Mouse (Mus musculus): Measurements from ENCODE around the gene Anapc2. TPM values are rescaled to one million over a fixed set of nuclear protein-coding genes. Genes with fewer than 3 reads are reported as not detected.

The Anapc2 gene
- total and polyA plus RNA-seq, 3 experiments: 9.8 to 67.0 TPM; not detected in 1

DNA sequence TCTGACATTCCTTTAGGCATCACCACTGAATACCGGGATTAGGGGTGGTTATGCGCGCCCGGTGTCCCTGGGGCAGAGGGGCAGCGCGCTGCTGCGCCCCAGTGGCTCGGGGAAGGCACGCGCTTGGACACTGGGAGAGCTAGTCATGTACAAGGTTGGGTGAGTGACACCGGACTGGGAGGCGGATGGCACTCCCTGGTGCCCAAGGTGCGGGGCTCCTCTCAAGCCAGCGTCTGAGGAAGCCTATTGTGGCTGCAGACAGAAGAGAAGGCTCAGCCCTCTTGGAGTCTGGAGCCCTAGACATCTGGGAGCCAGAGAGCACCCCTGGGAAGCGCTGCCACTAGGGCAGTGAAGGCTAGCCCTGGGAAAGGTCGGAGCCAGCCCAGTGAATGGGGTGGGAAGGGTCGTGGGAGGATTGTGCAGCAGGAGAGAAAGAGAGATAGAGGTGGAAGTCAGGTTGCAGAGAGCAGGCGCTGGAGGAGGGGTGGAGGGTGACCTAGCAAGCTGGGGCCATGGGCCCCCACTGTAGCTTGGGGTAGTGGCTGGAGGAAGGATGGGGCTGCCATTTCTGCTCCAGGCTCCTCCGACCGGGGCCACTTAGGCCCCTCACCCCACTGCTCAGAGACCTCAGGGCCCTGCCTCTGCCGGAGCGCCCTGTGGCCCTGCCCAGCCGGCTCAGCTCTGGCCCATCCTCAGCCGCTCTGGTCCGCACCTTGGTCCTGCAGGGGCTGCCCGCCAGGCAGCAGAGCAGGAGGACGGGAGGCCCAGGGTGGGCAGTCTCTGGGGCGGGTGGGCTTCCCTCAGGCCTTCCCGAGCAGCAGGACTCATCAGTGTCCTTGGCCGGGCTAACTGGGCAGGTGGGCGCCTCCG is 19.1 kb downstream of the Anapc2 start:
- Histone ChIP-seq H3K27ac (ENCODE audit: control insufficient read depth, low read depth, low read length) (no peak overlapping the region), H3K9ac (ENCODE audit: control insufficient read depth, low read depth, low read length, poor library complexity, severe bottlenecking) (no peak overlapping the region), H3K27me3 (ENCODE audit: control insufficient read depth in 1 of 2, insufficient read depth in 2 of 2, low read length in 2 of 2) (no peaks in the 10 kb centered on the region)

DNA sequence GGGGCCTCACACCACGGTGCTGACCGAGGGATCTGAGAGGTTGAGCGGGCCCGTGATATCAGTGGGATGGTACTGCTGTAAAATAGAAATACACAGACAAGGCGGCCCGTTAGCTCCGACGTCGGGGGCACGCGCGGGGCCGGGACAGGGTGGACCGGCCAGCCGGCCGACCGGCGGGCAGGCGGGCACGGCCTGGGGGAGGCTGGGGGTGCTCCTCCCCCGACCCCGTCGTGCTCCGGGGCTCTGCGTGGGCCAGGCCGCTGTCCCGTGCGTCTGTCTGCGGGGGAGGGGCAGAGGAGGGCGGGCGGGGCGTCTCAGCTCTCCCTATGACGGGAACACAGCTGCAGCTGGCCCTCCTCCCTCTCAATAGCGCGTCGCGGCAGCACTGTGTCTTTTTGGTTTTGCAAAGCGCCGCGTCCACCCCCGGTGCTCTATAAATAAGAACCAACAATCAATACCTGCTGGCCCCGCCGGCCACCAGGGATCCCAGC is 19.8 kb downstream of the Anapc2 start:
- Histone ChIP-seq H3K9me3 (replicated peaks; ENCODE audit: insufficient read depth, low read length) (no peaks in the 10 kb centered on the region), H3K4me1 (ENCODE audit: control insufficient read depth in 1 of 2, insufficient read depth in 2 of 2, low read length in 2 of 2) (peaks cover 4 to 21% of the 10 kb centered on the region in 2 experiments), H3K79me2 (ENCODE audit: control insufficient read depth, insufficient read depth, low read length, poor library complexity) (no peaks in the 10 kb centered on the region), H3K9ac (ENCODE audit: control insufficient read depth, low read depth, low read length, poor library complexity, severe bottlenecking) (no peak overlapping the region), H3K36me3 (ENCODE audit: control insufficient read depth in 1 of 2, insufficient read depth in 2 of 2, low read length in 2 of 2) (no peaks in the 10 kb centered on the region; a peak in 2 of 4 replicates), H3K4me3 (ENCODE audit: control insufficient read depth in 1 of 2, insufficient read depth in 1 of 2, low read depth in 2 of 2, low read length in 2 of 2) (no peak overlapping the region), H3K27me3 (ENCODE audit: control insufficient read depth in 1 of 2, insufficient read depth in 2 of 2, low read length in 2 of 2) (peaks cover 0 to 4% of the 10 kb centered on the region in 2 experiments; a peak in 1 of 4 replicates), H3K27ac (ENCODE audit: control insufficient read depth, low read depth, low read length) (no peak overlapping the region)
- TF ChIP-seq ZMIZ1 (IDR thresholded peaks at IDR 0.05; ENCODE audit: low read depth, low read length): no peak
- TF ChIP-seq USF1 (IDR thresholded peaks at IDR 0.05; ENCODE audit: low read depth, low read length): no peak
- TF ChIP-seq UBTF (IDR thresholded peaks at IDR 0.05; ENCODE audit: borderline replicate concordance, insufficient read depth, low read depth, low read length): no peak
- no peak for DNase-seq (ENCODE audit: low read depth, low spot score)

More for the DNA sequence above, 19.1 kb downstream of the Anapc2 start:
- Histone ChIP-seq H3K4me1 (ENCODE audit: control insufficient read depth in 1 of 2, insufficient read depth in 2 of 2, low read length in 2 of 2) (peaks cover 7 to 27% of the 10 kb centered on the region in 2 experiments), H3K79me2 (ENCODE audit: control insufficient read depth, insufficient read depth, low read length, poor library complexity) (no peaks in the 10 kb centered on the region), H3K9me3 (replicated peaks; ENCODE audit: insufficient read depth, low read length) (no peaks in the 10 kb centered on the region), H3K4me3 (ENCODE audit: control insufficient read depth in 1 of 2, insufficient read depth in 1 of 2, low read depth in 2 of 2, low read length in 2 of 2) (no peak overlapping the region), H3K36me3 (ENCODE audit: control insufficient read depth in 1 of 2, insufficient read depth in 2 of 2, low read length in 2 of 2) (peaks cover 0 to 6% of the 10 kb centered on the region in 2 experiments; a peak in 2 of 4 replicates)
- TF ChIP-seq ETS1 (IDR thresholded peaks at IDR 0.05; ENCODE audit: low read depth, low read length) (no peak), MAX (IDR thresholded peaks at IDR 0.05; ENCODE audit: low read length) (no peak), MAFK (IDR thresholded peaks at IDR 0.05; ENCODE audit: borderline replicate concordance, low read depth, low read length) (no peak), ELF1 (IDR thresholded peaks at IDR 0.05; ENCODE audit: low read depth, low read length) (no peak), POLR2A (IDR thresholded peaks at IDR 0.05; ENCODE audit: control insufficient read depth in 1 of 2, insufficient read depth in 1 of 2, low read depth in 1 of 2, low read length in 2 of 2, poor library complexity in 1 of 2) (no peak), CTCF (IDR thresholded peaks at IDR 0.05 in 2 of 3, conservative IDR thresholded peaks at IDR 0.05 in 1 of 3; ENCODE audit: control insufficient read depth in 1 of 3, insufficient read depth in 1 of 3, low read depth in 2 of 3, low read length in 3 of 3, poor library complexity in 1 of 3, severe bottlenecking in 1 of 3) (peak in 2 of 3 experiments; percentile 17 to 25; a peak in 1 of 6 replicates), CHD1 (IDR thresholded peaks at IDR 0.05; ENCODE audit: low read depth, low read length) (no peak), RAD21 (IDR thresholded peaks at IDR 0.05; ENCODE audit: low read depth, low read length) (peak; percentile 2; the same call in 1 of the 2 replicates), KAT2A (conservative IDR thresholded peaks at IDR 0.05; ENCODE audit: low read depth, low read length) (no peak), MXI1 (IDR thresholded peaks at IDR 0.05; ENCODE audit: low read depth, low read length) (no peak), GABPA (IDR thresholded peaks at IDR 0.05; ENCODE audit: low read depth, low read length) (no peak)
- DNase-seq (ENCODE audit: low read depth, low spot score): no peak
